Mouse (Mus musculus): ENCODE data around the gene Helt.

DNA sequence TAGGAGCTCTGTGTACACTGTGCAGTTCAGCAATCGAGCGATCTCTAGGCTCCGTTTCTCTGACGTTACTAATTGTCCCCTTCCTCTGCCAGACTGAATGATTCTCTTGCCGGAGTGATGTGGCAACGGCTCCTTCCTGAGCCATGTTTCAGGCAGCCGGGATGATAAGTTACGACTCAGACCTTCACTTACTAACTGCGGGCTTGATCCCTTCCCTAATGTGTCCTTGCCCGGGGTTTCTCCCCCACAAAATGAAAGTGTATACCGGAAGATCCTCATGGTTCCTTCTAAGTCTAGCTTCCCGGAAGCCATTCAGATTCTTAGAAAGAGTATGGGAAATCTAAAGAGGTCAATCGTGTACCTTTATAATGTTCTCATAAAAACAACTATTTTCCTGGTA is 42.0 kb downstream of the Helt start:
- no peak for TF ChIP-seq CTCF (IDR thresholded peaks at IDR 0.05; ENCODE audit: control insufficient read depth, insufficient read depth, insufficient replicate concordance, low read depth, low read length)
- no peak for TF ChIP-seq POLR2A (IDR thresholded peaks at IDR 0.05; ENCODE audit: control insufficient read depth, low read depth, low read length)

Measured in testis, adult 2 months (tissue).